Mouse (Mus musculus) intestine, embryonic 14.5 days (tissue): ENCODE results near the gene Htra2. TPM values are rescaled to one million over a fixed set of nuclear protein-coding genes. Genes with fewer than 3 reads are reported as not detected.

ENCODE experiments used
- ATAC-seq: fragments of 200-750 bp; cut with Nextera tagmentation; replicated peaks from 2 replicates; pipeline ENCODE4 v1.8.0; 2017; ENCODE audit warnings: low read depth, moderate number of reproducible peaks, moderate TSS enrichment, moderate library complexity; ENCODE audit not compliant: low FRiP score, low TSS enrichment
- DNase-seq: peaks from one replicate; pipeline ENCODE4 v3.0.0-alpha.2; 2018; ENCODE audit warnings: low spot score
- H3K27ac ChIP-seq: fragments of 300-500 bp; sonication (generic); 2 replicates; pipeline ENCODE4 v1.5.1; 2014; ENCODE audit warnings: low read depth, mild to moderate bottlenecking, control low read depth
- H3K27me3 ChIP-seq: fragments of 300-500 bp; sonication (generic); replicated peaks from 2 replicates; pipeline ENCODE4 v1.6.1; 2014; ENCODE audit warnings: low read length, control low read depth; ENCODE audit not compliant: control insufficient read depth, insufficient read depth
- H3K36me3 ChIP-seq: fragments of 300-500 bp; sonication (generic); 2 replicates; pipeline ENCODE4 v1.6.1; 2014; ENCODE audit warnings: low read length, control low read depth; ENCODE audit not compliant: control insufficient read depth, insufficient read depth
- H3K4me1 ChIP-seq: fragments of 300-500 bp; sonication (generic); replicated peaks from 2 replicates; pipeline ENCODE4 v1.6.1; 2014; ENCODE audit warnings: low read length, control low read depth, mixed read lengths; ENCODE audit not compliant: control insufficient read depth, insufficient read depth
- H3K4me2 ChIP-seq: fragments of 300-500 bp; sonication (generic); 2 replicates; pipeline ENCODE4 v1.6.1; 2014; ENCODE audit warnings: low read length
- H3K4me3 ChIP-seq: fragments of 300-500 bp; sonication (generic); 2 replicates; pipeline ENCODE4 v1.5.1; 2014; ENCODE audit warnings: low read depth, low read length, control low read depth, mixed read lengths
- H3K9ac ChIP-seq: fragments of 300-500 bp; sonication (generic); 2 replicates; pipeline ENCODE4 v1.6.1; 2014; ENCODE audit warnings: mild to moderate bottlenecking, low read length
- H3K9me3 ChIP-seq: fragments of 300-500 bp; sonication (generic); 2 replicates; pipeline ENCODE4 v1.6.1; 2016; ENCODE audit warnings: low read length, control low read depth; ENCODE audit not compliant: control insufficient read depth
- WGBS: fragments of 180-500 bp; shearing (Covaris S2); extraction: QIAGEN DNeasy Blood & Tissue Kit; methylation state at CpG from one replicate; pipeline ENCODE4 v1.1.7; 2014; 5-methylcytosine and 5-hydroxymethylcytosine counted together
- polyA plus RNA-seq: library from polyadenylated mRNA; unstranded; fragments of >200 nt; fragmentation: Nextera tagmentation; extraction: Ambion mirVana; gene quantifications from 2 replicates; pipeline ENCODE4 v1.2.1, GENCODE M21; 2014

Gene Htra2
- polyA plus RNA-seq: 42.6 and 45.9 TPM in 2 replicates

DNA sequence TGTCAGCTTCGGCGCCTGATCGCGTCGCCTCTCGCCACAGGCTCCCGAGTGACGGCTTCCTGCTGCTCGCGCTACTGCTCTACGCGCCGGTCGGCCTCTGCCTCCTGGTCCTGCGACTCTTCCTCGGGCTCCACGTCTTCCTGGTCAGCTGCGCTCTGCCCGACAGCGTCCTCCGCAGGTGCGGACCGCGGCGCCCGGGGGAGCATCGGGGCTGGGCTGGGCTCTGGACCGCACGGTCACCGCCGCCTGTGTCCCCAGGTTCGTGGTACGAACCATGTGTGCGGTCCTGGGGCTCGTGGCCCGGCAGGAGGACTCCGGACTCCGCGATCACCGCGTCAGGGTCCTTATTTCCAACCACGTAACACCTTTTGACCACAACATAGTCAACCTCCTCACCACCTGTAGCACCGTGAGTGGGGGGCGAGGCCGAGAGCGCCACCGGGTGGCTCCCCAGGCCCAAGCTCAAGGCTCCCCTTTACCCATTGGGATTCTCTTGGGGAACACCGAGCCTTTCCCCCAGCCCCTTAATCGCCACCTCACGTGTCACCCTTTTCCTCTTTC is at the start of gene Htra2:
Htra2 (minus strand) TSS at position 403 of the 561 bp plus-strand sequence.
- Histone ChIP-seq H3K36me3 (peaks cover 32% of the 10 kb centered on the region), H3K4me2 (peak within 1 kb of the TSS; percentile 79), H3K4me1 (peaks cover 25% of the 10 kb centered on the region), H3K9me3 (no peaks in the 10 kb centered on the region), H3K27ac (peak within 1 kb of the TSS; percentile 70), H3K27me3 (no peaks in the 10 kb centered on the region), H3K4me3 (peak within 1 kb of the TSS; percentile 99), H3K9ac (peak within 1 kb of the TSS; percentile 79)
- under 1% methylated on average over 50 of the region's 50 CpGs for WGBS
- DNase-seq (no peak), ATAC-seq (no peak; the same call in none of the 2 replicates)

DNA sequence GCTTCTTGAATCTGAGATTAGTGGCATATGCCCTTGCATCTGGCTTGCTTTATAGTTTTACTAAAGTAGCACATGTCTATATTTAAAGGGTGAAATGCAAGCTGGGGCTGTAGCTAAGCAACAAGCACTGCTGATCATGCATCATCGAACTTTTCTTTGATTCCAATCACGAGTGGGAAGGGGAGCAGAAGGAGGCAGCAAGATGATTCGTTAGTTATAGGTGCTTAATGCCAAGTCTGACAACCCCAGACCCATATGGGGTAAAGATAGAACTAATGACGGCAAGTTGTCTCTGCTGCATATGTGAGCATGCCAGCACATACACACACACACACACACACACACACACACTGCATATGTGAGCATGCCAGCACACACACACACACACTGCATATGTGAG is 49.1 kb upstream of the Htra2 start:
- ATAC-seq (no peak), DNase-seq (no peak)
- Histone ChIP-seq H3K4me1 (peaks cover 13% of the 10 kb centered on the region), H3K4me3 (no peak overlapping the region), H3K36me3 (no peaks in the 10 kb centered on the region), H3K27me3 (no peaks in the 10 kb centered on the region), H3K27ac (no peak overlapping the region), H3K4me2 (no peak overlapping the region), H3K9ac (no peak overlapping the region), H3K9me3 (no peaks in the 10 kb centered on the region)
- WGBS: 82% methylated on average over 4 of the region's 4 CpGs

DNA sequence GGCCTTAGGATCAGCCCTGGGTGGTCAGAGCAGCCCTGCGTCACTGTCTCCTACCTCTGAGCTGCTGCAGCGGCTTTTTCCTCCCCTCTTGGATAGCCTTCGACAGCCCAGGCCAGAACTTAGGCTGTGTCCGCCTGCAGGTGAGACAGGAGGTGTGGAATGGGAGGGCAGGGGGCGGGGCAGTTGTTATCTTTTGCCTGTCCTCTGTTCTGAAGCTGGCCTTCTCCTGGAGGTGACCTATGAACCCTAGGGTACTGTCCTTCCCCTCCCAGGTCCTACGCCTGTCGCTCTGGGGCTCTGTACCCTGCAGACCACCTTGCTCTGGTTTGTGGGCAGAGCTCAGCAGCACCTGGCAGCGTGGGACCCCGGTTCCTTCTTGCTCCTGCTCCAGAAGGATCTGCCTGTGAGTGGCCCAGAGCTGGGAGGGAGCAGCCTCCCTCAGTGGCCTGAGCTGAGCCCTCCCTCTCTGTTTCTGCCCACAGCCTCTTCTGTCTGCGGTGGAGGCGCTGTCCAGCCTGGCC is 48.1 kb upstream of the Htra2 start:
- 48% methylated on average over 11 of the region's 11 CpGs for WGBS
- H3K9ac ChIP-seq: no peak overlapping the region
- H3K36me3 ChIP-seq: no peaks in the 10 kb centered on the region
- H3K4me1 ChIP-seq: peaks cover 13% of the 10 kb centered on the region
- H3K4me3 ChIP-seq: no peak overlapping the region
- no peak for ATAC-seq
- no peak overlapping the region for H3K27ac ChIP-seq
- H3K9me3 ChIP-seq: no peaks in the 10 kb centered on the region
- peak overlapping the region; percentile 100; the same call in 1 of the 2 replicates for H3K4me2 ChIP-seq
- no peak for DNase-seq
- no peaks in the 10 kb centered on the region for H3K27me3 ChIP-seq

DNA sequence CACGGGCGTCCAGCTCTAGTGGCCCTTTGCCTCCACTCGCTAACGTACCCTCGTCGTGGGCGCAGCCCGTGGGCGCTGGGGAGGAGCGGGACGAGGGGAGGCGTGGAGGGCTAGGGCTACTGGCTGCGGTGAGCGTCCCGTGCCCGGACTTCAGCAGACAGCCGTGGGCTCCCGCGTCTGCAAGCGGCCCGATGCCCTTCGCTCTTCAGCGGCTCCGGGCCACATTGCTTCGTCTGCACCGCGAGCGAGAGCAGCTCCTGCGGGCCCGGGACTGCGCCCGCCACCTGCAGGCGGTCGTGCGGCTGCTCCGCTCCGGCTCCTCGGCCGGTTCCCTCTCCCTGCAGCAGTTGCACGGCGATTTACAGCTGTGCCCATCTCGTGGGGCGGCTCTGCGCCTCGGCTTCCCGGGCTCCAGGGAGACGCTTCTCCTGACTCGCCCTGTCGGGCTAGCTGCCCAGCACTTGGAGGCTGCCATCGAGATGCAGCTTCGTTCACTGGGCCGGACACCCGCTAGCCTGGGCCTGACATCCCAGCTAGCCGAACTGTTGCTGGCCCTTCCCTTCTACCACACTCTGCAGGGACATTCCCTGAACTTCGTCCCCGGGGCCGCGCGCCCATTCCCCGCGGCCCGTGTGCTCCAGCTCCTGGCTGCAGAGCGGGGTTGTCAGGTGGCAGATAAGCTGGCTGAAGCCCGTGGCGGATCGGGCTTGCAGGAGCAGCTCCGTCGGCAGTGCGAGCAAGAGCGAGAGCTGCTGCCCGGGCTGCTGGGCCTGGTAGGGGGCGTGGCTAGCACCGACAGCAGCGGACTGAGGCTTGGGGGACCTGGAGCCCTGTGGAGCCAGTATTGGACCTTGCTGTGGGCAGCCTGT is 46.8 kb upstream of the Htra2 start:
- peak overlapping the region; percentile 78 for H3K9ac ChIP-seq
- H3K4me2 ChIP-seq: peak overlapping the region; percentile 100
- H3K27me3 ChIP-seq: no peaks in the 10 kb centered on the region
- ATAC-seq: peak; percentile 84
- H3K36me3 ChIP-seq: no peaks in the 10 kb centered on the region
- peaks cover 13% of the 10 kb centered on the region for H3K4me1 ChIP-seq
- no peaks in the 10 kb centered on the region for H3K9me3 ChIP-seq
- H3K27ac ChIP-seq: peak overlapping the region; percentile 77
- H3K4me3 ChIP-seq: peak overlapping the region; percentile 79
- WGBS: under 1% methylated on average over 69 of the region's 74 CpGs
- DNase-seq: peak; percentile 90

DNA sequence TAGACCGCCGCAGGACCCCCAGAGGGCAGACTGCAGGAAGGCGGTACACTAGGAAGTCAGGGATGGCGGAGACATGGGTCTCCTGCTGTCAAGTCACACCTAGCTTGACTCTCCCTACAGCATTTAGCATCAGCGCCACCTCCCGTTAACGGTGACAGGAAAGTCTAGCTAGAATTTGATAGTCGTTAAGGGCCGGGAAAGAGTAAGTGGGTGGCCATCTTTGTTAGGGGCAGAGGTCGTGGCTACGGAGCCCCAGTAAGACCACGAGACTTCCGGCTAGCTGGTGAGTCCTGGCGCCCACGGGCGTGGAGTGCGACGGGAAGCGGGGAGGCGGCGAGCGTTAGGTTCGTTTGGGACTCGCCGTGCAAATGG is 46.2 kb upstream of the Htra2 start, which contains the start of the genes Ccdc142 and Gm42688:
Ccdc142 (plus strand) TSS at position 286 of the 372 bp plus-strand sequence.
Gm42688 (plus strand) TSS at position 302 of the 372 bp plus-strand sequence.
- H3K4me2 ChIP-seq: peak within 1 kb of the TSS; percentile 100
- peak within 1 kb of the TSS; percentile 79 for H3K4me3 ChIP-seq
- DNase-seq: no peak
- no peaks in the 10 kb centered on the region for H3K36me3 ChIP-seq
- no peaks in the 10 kb centered on the region for H3K27me3 ChIP-seq
- ATAC-seq: peak; percentile 80
- peaks cover 13% of the 10 kb centered on the region for H3K4me1 ChIP-seq
- H3K27ac ChIP-seq: peak within 1 kb of the TSS; percentile 77
- H3K9me3 ChIP-seq: no peaks in the 10 kb centered on the region
- peak within 1 kb of the TSS; percentile 78 for H3K9ac ChIP-seq
- under 1% methylated on average over 25 of the region's 25 CpGs for WGBS

DNA sequence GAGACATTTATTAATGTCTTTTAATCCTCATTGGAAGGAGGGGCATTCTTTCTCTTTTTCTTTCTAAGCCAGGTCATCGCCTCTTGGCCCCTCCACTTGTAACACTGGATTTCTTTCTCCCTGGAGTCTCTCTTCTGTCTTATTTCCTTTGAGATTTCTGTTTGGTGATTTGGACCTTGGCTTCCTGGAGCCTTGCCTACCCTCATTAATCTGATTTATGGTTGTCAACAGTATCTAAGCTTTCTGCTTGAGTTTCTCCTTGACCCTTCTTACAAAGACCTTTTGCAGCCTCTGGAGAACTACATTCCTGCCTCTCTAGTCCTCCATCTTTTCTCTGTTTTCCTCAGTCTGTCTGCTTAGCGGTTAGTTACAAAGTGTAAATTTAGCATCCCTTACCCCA is 43.3 kb upstream of the Htra2 start:
- no peaks in the 10 kb centered on the region for H3K27me3 ChIP-seq
- no peaks in the 10 kb centered on the region for H3K9me3 ChIP-seq
- 51% methylated on average over 2 of the region's 2 CpGs for whole genome bisulfite sequencing
- peaks cover 13% of the 10 kb centered on the region for H3K4me1 ChIP-seq
- H3K4me3 ChIP-seq: no peak overlapping the region
- ATAC-seq (no peak), DNase-seq (no peak)
- no peak overlapping the region for H3K4me2 ChIP-seq
- no peak overlapping the region for H3K9ac ChIP-seq
- no peaks in the 10 kb centered on the region for H3K36me3 ChIP-seq
- H3K27ac ChIP-seq: no peak overlapping the region

DNA sequence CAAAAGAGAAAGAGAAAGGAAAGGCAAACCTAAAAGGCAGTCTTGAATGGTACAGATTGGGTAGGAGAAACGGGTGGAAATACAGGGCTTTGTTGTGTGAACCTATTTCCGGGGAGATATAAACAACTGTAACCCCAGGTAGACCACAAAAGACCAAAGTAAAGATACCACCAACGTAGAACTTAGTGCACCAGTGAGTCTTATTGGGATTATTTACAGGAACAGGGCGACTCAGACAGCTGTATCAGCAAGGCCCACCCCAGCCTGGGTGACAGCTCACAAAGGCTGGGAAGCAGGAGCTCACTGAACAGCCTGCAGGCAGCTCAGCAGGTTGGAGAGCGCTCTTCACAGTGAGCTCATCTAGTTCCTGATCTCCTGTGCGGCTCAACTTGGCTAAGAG is 40.9 kb upstream of the Htra2 start:
- 0 out of 2 replicates have a peak, but pooled peaks cover under 1% of the 10 kb centered on the region for H3K27me3 ChIP-seq
- no peak overlapping the region for H3K4me2 ChIP-seq
- H3K9ac ChIP-seq: no peak overlapping the region
- no peak overlapping the region for H3K4me3 ChIP-seq
- WGBS: 46% methylated on average over 6 of the region's 6 CpGs
- no peak for ATAC-seq
- H3K4me1 ChIP-seq: peaks cover 2% of the 10 kb centered on the region; the same call in 1 of the 2 replicates
- DNase-seq: no peak
- H3K36me3 ChIP-seq: no peaks in the 10 kb centered on the region
- no peak overlapping the region for H3K27ac ChIP-seq
- H3K9me3 ChIP-seq: no peaks in the 10 kb centered on the region

DNA sequence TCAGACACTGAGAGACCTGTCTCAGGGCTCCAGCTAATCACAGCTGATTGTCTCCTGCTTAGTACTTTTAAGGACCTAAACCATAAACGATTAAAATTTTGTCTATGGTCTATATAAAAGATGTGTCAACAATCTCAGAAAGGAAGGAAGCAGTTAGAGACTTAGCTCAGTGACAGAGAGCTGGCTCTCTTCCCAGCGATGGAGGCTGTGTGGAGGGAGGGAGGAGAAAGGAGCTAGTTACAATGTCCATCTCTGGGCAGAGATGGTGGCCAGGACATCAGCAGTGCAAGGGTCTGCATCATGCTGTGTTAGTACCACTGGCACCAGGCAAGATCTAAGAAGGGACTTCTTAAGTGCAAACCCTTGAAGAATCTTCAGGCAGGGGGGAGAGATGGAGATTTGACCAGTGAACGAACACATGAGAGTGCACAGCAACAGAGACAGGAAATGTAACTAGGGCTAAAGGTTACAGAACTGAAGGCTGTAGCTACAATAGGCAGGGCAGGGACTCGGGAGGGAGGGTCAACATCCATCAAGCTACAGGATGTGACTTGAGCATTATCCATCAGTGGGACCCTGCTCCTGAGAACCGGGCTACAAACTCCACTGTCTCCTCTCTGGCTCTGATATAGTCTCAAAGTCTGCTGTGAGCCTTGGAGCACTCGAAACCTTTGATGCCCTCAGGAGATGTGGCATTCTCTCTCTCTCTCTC is 37.5 kb upstream of the Htra2 start:
- H3K9me3 ChIP-seq: no peaks in the 10 kb centered on the region
- no peak overlapping the region for H3K27ac ChIP-seq
- H3K4me1 ChIP-seq: peaks cover 3% of the 10 kb centered on the region
- DNase-seq (no peak), ATAC-seq (no peak)
- H3K9ac ChIP-seq: no peak overlapping the region
- no peak overlapping the region for H3K4me2 ChIP-seq
- H3K4me3 ChIP-seq: no peak overlapping the region
- WGBS: 18% methylated on average over 6 of the region's 6 CpGs
- H3K36me3 ChIP-seq: no peaks in the 10 kb centered on the region
- peaks cover 32% of the 10 kb centered on the region for H3K27me3 ChIP-seq
